Mouse (Mus musculus) stomach, adult 2 months (tissue): ENCODE results near the gene Spata46. TPM values are rescaled to one million over a fixed set of nuclear protein-coding genes. Genes with fewer than 3 reads are reported as not detected.

Experiments
- polyA plus RNA-seq: library from polyadenylated mRNA; depleted of rRNA; stranded (reverse); fragments of >200 nt; gene quantifications from 2 replicates; pipeline ENCODE4 v1.2.3, GENCODE M21; 2012; rRNA removed

Spata46 gene
- polyA plus RNA-seq = not detected in 2 replicates

GRCm38 (mm10) chr1:170308503-170308902 is at the start of gene Spata46:
TSS of gene Spata46 (plus strand) at chr1:170308803.

DNA sequence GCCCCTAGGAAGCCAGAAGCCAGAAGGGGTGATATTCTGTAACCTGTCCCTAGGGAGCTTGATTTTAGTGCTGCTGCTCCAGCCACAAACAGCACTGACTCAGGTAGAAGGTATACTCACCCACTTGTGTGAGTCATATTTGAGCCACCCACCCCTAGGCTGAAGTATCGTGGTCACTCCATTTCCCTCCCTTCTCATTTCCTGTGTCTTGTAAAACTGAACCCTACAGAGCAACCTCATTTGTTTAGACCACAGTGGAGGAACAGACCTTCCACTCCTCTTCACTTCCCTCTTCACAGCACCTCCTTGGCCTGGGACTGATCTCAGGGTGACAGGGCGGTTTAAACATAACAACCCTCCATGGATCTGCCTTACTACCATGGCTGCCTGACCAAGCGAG is 31.6 kb upstream of the Spata46 start, which contains the start of gene Sh2d1b1:
Gene Sh2d1b1 (plus strand): TSS at position 305 of the 400 bp plus-strand sequence.

GRCm38 (mm10) chr1:170306232-170306631 is 2.4 kb upstream of the Spata46 start, which contains the start of gene Gm7694:
TSS of gene Gm7694 (minus strand) at chr1:170306332.

Other genes with a start within 250 kb of the Spata46 start
- 1.8 and 3.1 TPM in 2 replicates for gene Ddr2, start 198.0 kb upstream of the Spata46 start, polyA plus RNA-seq
- 5.6 and 7.3 TPM in 2 replicates for gene Uap1, start 133.8 kb upstream of the Spata46 start, polyA plus RNA-seq
- gene Uhmk1, start 93.4 kb upstream of the Spata46 start, polyA plus RNA-seq = 1.9 and 2.8 TPM in 2 replicates
- gene Sh2d1b2, start 76.1 kb upstream of the Spata46 start, polyA plus RNA-seq = not detected in 2 replicates
- 0.02 and 0.09 TPM in 2 replicates for gene Sh2d1b1, start 31.5 kb upstream of the Spata46 start, polyA plus RNA-seq
- gene Gm7694, start 2.5 kb upstream of the Spata46 start, polyA plus RNA-seq = 4.2 and 4.7 TPM in 2 replicates